Mouse (Mus musculus): ENCODE measurements at regions not wholly inside any gene's neighbourhood (a gene's known extent, or its start where the extent isn't known, plus 50 kb on each side); places are given as distances from the start of the nearest gene placed in this dataset.

DNA sequence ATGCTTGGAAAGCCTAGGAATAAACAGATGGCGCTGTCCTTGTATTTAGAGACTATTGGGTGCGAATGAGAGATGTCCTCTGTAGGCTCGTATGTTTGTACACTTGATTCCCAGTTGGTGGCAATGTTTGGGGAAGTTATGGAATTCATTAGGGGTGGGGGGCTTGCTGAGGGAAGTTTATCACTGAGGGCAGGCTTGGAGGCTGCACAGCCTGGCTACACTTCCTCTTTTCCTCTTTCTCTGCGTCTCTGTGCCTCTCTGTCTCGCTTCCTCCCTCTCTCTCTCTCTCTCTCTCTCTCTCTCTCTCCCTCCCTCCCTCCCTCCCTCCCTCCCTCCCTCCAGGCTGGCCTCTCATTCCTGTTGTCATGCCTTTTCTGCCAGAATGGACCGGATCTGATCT is 104.2 kb upstream of the Arid2 start:
- WGBS: 90% methylated on average over 6 of the region's 6 CpGs
- Histone ChIP-seq H3K36me3 (ENCODE audit: control insufficient read depth, insufficient read depth, low read length) (no peaks in the 10 kb centered on the region), H3K9me3 (replicated peaks; ENCODE audit: control insufficient read depth, low read length, poor library complexity, severe bottlenecking) (no peaks in the 10 kb centered on the region), H3K27ac (ENCODE audit: low read length) (no peak overlapping the region), H3K4me1 (ENCODE audit: control insufficient read depth, insufficient read depth, low read length) (peaks cover 2% of the 10 kb centered on the region; the same call in 1 of the 2 replicates), H3K4me2 (ENCODE audit: low read length) (no peak overlapping the region), H3K9ac (ENCODE audit: low read depth, low read length) (no peak overlapping the region), H3K4me3 (ENCODE audit: low read depth, low read length) (no peak overlapping the region), H3K27me3 (ENCODE audit: control insufficient read depth, insufficient read depth, low read depth, low read length) (no peaks in the 10 kb centered on the region)
- no peak for ATAC-seq

DNA sequence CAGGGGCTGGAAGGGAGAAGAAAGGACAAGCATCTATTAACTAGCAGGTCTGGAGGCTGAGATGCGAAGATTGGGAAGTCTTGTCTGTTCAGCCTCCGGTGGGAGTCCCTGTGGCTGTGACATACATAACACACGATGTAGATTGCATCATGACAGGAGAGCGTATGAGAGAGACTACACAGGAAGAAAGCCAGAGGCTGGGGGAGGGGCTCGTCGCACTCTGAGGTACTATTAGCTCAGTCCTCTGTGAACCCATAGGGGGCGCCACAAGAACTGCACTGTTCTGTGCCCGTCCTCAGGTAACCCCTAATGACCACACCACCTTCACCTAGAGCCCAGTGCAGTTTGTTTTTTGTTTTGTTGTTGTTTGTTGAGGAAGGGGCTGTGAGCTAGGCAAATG is 102.7 kb upstream of the Arid2 start:
- ATAC-seq: no peak
- 79% methylated on average over 8 of the region's 8 CpGs for WGBS

DNA sequence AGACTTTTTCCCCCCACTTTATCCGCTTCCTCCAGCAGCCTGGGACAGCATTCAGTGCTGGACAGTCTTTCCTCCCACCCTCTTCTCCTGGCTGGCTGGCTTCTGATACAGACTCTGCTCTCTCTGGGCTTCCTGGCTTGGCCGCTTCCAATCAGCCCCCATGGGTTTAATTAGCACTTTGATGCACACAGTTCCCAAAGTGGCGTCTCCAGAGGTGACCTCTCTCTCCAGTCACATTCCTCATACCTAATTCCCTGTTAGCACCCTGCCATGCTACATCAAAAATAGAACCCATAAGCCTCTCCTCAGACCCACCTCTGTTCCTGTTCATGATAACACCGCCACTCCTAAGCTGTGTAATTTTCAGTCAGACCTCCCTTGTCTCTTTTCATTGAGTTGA is 101.9 kb upstream of the Arid2 start:
- Histone ChIP-seq H3K9me3 (replicated peaks; ENCODE audit: control insufficient read depth, low read length, poor library complexity, severe bottlenecking) (no peaks in the 10 kb centered on the region), H3K27me3 (ENCODE audit: control insufficient read depth, insufficient read depth, low read depth, low read length) (no peaks in the 10 kb centered on the region), H3K4me1 (ENCODE audit: control insufficient read depth, insufficient read depth, low read length) (no peaks in the 10 kb centered on the region), H3K4me2 (ENCODE audit: low read length) (no peak overlapping the region), H3K36me3 (ENCODE audit: control insufficient read depth, insufficient read depth, low read length) (no peaks in the 10 kb centered on the region), H3K9ac (ENCODE audit: low read depth, low read length) (no peak overlapping the region), H3K27ac (ENCODE audit: low read length) (no peak overlapping the region), H3K4me3 (ENCODE audit: low read depth, low read length) (no peak overlapping the region)
- 33% methylated on average over 4 of the region's 4 CpGs for WGBS
- ATAC-seq: no peak

More for the DNA sequence above, 102.7 kb upstream of the Arid2 start:
- H3K4me1 ChIP-seq (ENCODE audit: control insufficient read depth, insufficient read depth, low read length): no peaks in the 10 kb centered on the region
- no peaks in the 10 kb centered on the region for H3K36me3 ChIP-seq (ENCODE audit: control insufficient read depth, insufficient read depth, low read length)
- no peak overlapping the region for H3K4me3 ChIP-seq (ENCODE audit: low read depth, low read length)
- no peaks in the 10 kb centered on the region for H3K27me3 ChIP-seq (ENCODE audit: control insufficient read depth, insufficient read depth, low read depth, low read length)
- H3K9ac ChIP-seq (ENCODE audit: low read depth, low read length): no peak overlapping the region
- no peak overlapping the region for H3K27ac ChIP-seq (ENCODE audit: low read length)
- H3K9me3 ChIP-seq (replicated peaks; ENCODE audit: control insufficient read depth, low read length, poor library complexity, severe bottlenecking): no peaks in the 10 kb centered on the region
- no peak overlapping the region for H3K4me2 ChIP-seq (ENCODE audit: low read length)

DNA sequence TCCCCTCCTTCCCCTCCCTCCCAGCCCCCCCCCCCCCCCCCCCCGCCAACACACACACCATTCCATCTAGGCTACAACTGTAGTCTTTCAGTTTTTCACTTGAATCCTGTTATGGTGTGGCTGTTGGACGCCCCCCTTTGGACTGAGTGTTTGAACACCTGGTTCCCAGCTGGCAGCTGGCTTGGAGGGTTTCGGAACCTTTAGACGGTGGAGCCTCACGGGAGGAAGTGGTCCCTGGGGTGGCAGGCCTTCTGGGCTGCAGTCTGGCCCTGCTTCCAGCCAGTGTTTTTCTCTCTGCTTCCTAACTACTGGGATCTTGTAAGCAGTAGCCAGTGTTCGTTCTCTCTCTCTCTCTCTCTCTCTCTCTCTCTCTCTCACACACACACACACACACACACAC is 101.4 kb upstream of the Arid2 start:
- Histone ChIP-seq H3K27ac (ENCODE audit: low read length) (no peak overlapping the region), H3K4me2 (ENCODE audit: low read length) (no peak overlapping the region), H3K4me3 (ENCODE audit: low read depth, low read length) (no peak overlapping the region), H3K27me3 (ENCODE audit: control insufficient read depth, insufficient read depth, low read depth, low read length) (no peaks in the 10 kb centered on the region), H3K36me3 (ENCODE audit: control insufficient read depth, insufficient read depth, low read length) (no peaks in the 10 kb centered on the region), H3K4me1 (ENCODE audit: control insufficient read depth, insufficient read depth, low read length) (no peaks in the 10 kb centered on the region), H3K9ac (ENCODE audit: low read depth, low read length) (no peak overlapping the region), H3K9me3 (replicated peaks; ENCODE audit: control insufficient read depth, low read length, poor library complexity, severe bottlenecking) (no peaks in the 10 kb centered on the region)
- WGBS: 42% methylated on average over 5 of the region's 6 CpGs
- ATAC-seq: no peak

DNA sequence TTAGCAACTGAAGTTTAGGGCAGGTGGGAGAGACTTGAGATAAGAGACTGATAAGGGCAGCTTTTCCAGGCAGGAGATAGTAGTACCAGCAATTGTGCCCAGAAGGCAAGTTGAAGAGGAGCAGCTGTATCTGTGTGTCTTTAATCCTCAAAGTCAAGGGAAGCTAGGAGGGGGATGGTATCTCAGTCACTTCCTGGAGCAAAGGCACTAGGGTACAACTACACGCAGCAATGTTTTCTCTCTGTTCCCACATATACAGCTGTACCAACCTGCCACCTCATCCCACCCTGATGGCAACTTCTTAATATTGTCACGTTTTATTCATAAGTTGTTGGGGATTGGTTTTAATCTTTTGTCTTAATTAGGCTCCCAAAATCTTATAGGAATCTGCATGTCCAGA is 97.8 kb upstream of the Arid2 start:
- no peak for ATAC-seq
- H3K36me3 ChIP-seq (ENCODE audit: control insufficient read depth, insufficient read depth, low read length): no peaks in the 10 kb centered on the region

DNA sequence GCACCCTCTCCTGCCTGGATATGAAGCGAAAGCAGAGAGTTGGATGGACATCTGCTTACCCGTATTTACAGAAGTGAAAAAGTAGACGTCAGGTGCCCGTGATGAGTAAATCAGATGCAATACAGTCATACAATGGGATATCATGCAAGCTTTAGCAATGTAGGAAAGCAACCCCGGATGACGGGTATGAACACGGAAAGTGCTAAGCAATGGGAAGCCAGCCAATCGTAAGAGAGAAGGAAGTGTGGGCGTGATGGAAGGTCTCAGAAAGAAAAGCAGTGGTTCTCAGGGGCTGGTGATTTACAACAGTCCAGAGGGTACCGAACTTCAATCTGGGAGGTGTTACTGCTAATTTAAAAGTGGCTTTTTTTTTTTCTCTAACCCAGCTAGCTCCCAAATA is 89.9 kb upstream of the Arid2 start:
- Histone ChIP-seq H3K27ac (ENCODE audit: low read length) (no peak overlapping the region), H3K4me1 (ENCODE audit: control insufficient read depth, insufficient read depth, low read length) (no peaks in the 10 kb centered on the region), H3K9me3 (replicated peaks; ENCODE audit: control insufficient read depth, low read length, poor library complexity, severe bottlenecking) (no peaks in the 10 kb centered on the region), H3K4me2 (ENCODE audit: low read length) (no peak overlapping the region), H3K9ac (ENCODE audit: low read depth, low read length) (no peak overlapping the region), H3K4me3 (ENCODE audit: low read depth, low read length) (no peak overlapping the region), H3K36me3 (ENCODE audit: control insufficient read depth, insufficient read depth, low read length) (no peaks in the 10 kb centered on the region), H3K27me3 (ENCODE audit: control insufficient read depth, insufficient read depth, low read depth, low read length) (no peaks in the 10 kb centered on the region)
- no peak for ATAC-seq
- WGBS: 87% methylated on average over 10 of the region's 10 CpGs

More for the DNA sequence above, 97.8 kb upstream of the Arid2 start:
- Histone ChIP-seq H3K27ac (ENCODE audit: low read length) (no peak overlapping the region), H3K9ac (ENCODE audit: low read depth, low read length) (no peak overlapping the region), H3K4me3 (ENCODE audit: low read depth, low read length) (no peak overlapping the region), H3K27me3 (ENCODE audit: control insufficient read depth, insufficient read depth, low read depth, low read length) (no peaks in the 10 kb centered on the region), H3K4me1 (ENCODE audit: control insufficient read depth, insufficient read depth, low read length) (no peaks in the 10 kb centered on the region), H3K4me2 (ENCODE audit: low read length) (no peak overlapping the region), H3K9me3 (replicated peaks; ENCODE audit: control insufficient read depth, low read length, poor library complexity, severe bottlenecking) (no peaks in the 10 kb centered on the region)
- 81% methylated on average over 2 of the region's 2 CpGs for WGBS

DNA sequence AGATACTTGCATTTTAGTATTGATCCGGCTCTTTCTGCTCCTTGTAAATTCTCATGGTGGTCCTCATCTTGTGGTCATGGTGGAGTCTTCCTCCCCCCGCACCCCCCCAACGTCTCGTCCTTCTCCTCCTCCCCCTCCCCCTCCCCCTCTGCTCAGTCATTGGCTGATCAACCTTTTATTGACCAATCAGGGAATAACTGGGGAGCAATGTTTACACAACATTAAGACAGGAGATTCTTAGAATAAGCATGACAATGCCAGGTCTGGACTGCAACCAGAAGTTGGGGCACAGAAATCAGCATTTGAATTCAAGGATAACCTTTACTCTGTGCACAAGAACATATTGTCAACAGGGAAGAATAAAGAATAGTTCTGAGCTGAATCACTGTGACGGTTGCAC is 89.4 kb upstream of the Arid2 start:
- Histone ChIP-seq H3K9ac (ENCODE audit: low read depth, low read length) (no peak overlapping the region), H3K27me3 (ENCODE audit: control insufficient read depth, insufficient read depth, low read depth, low read length) (no peaks in the 10 kb centered on the region), H3K9me3 (replicated peaks; ENCODE audit: control insufficient read depth, low read length, poor library complexity, severe bottlenecking) (no peaks in the 10 kb centered on the region), H3K36me3 (ENCODE audit: control insufficient read depth, insufficient read depth, low read length) (no peaks in the 10 kb centered on the region), H3K4me1 (ENCODE audit: control insufficient read depth, insufficient read depth, low read length) (no peaks in the 10 kb centered on the region), H3K27ac (ENCODE audit: low read length) (no peak overlapping the region), H3K4me2 (ENCODE audit: low read length) (no peak overlapping the region), H3K4me3 (ENCODE audit: low read depth, low read length) (no peak overlapping the region)
- no peak for ATAC-seq
- WGBS: 51% methylated on average over 5 of the region's 5 CpGs

DNA sequence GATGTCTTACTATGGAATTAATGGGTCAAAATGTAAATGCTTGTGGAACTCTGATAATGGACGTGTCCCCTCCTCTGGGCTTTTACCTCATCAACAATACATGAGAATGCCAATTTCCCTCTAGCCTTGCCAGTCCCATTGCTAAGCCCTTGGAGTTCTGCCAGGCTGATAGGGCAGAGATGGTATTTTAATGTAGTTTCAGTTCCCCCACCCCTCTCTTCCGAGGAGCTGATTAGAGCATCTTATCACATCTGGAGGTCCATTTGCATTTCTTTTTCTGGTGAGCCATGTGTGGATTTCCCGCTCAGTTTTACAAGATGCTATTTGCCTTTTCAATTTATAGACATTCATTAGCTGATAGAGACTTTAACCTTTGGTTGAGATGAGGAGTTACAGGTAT is 86.0 kb upstream of the Arid2 start:
- 29% methylated on average over 3 of the region's 3 CpGs for WGBS
- Histone ChIP-seq H3K9ac (ENCODE audit: low read depth, low read length) (no peak overlapping the region), H3K27me3 (ENCODE audit: control insufficient read depth, insufficient read depth, low read depth, low read length) (no peaks in the 10 kb centered on the region), H3K4me1 (ENCODE audit: control insufficient read depth, insufficient read depth, low read length) (no peaks in the 10 kb centered on the region), H3K36me3 (ENCODE audit: control insufficient read depth, insufficient read depth, low read length) (no peaks in the 10 kb centered on the region), H3K27ac (ENCODE audit: low read length) (no peak overlapping the region), H3K9me3 (replicated peaks; ENCODE audit: control insufficient read depth, low read length, poor library complexity, severe bottlenecking) (0 out of 2 replicates have a peak, but pooled peaks cover 3% of the 10 kb centered on the region), H3K4me3 (ENCODE audit: low read depth, low read length) (no peak overlapping the region), H3K4me2 (ENCODE audit: low read length) (no peak overlapping the region)
- no peak for ATAC-seq

DNA sequence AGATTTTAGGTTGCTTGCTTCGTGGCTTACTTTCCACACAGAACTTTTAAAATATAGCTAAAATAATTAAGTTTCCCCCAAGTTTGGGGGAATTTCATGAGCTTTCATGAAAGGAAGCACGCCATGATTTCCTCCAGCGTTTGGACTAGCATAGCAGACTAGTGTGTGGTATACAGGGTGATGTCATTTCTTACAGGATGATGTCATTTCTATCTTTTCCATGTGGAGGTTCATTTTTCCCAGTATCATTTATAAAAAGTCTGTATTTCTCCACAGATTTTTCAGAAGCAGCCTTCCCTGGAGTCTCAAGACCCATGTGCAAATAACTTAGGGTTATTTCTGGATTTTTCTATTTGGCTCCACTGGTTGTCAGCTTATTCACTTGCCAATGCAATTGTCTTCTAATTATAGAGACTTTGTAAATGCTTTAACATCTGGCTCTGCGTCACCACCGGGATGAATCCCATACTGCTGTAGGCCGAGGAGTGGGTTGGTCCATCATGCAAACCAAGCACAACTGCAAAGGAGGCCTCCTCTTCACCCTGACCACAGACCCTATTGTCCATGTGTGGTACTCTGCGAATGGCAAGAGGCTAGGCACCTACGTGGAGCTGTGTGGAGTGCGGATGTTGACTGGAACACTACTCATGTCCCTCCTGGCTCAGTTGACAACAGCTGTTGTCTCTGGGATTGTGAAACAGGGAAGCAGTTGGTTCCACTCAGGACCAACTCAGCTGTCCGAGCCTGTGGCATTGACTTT is 85.4 kb upstream of the Arid2 start:
- Histone ChIP-seq H3K36me3 (ENCODE audit: control insufficient read depth, insufficient read depth, low read length) (no peaks in the 10 kb centered on the region), H3K9me3 (replicated peaks; ENCODE audit: control insufficient read depth, low read length, poor library complexity, severe bottlenecking) (0 out of 2 replicates have a peak, but pooled peaks cover 3% of the 10 kb centered on the region), H3K4me1 (ENCODE audit: control insufficient read depth, insufficient read depth, low read length) (no peaks in the 10 kb centered on the region), H3K27ac (ENCODE audit: low read length) (no peak overlapping the region), H3K27me3 (ENCODE audit: control insufficient read depth, insufficient read depth, low read depth, low read length) (no peaks in the 10 kb centered on the region), H3K9ac (ENCODE audit: low read depth, low read length) (no peak overlapping the region), H3K4me2 (ENCODE audit: low read length) (no peak overlapping the region), H3K4me3 (ENCODE audit: low read depth, low read length) (no peak overlapping the region)
- no peak for ATAC-seq
- whole genome bisulfite sequencing: 92% methylated on average over 10 of the region's 10 CpGs

All from midbrain, embryonic 16.5 days (tissue).